Mouse (Mus musculus): ENCODE data around the gene Fgf10. TPM values are rescaled to one million over a fixed set of nuclear protein-coding genes. Genes with fewer than 3 reads are reported as not detected.

The Fgf10 gene
- polyA plus RNA-seq, 1 experiment from 2014 or later: 1.3 TPM

DNA sequence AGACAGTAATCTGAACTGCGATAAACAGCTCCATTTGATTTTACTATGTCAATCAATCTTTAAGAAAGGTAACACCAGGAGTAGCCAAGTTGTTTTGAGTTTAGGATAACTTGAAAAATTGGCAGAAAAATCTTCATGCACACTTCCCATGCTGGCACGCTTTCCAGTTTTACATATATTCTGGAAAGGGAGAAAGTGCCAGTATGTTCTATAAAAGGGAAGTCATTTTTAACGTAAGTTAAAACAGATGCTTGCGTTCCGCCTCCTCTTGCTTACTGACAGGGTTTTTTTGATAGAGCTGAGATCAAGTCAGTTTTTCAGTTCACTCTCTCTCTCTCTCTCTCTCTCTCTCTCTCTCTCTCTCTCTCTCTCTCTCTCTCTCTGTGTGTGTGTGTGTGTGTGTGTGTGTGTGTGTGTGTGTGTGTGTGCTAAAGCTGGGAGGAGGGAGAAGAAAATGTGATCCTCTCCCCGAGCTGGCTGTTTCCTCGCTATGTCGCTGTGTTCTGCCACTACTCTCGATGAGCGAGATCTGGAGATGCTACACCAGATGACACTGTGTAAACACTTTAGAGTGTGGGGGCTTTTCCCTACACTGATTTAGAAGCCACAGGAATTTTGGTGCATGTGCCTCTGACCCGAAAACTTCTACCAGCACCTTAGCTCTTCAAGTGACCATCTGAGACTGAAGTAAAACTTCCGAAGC lies 62.4 kb downstream of the Fgf10 start:
- Histone ChIP-seq H3K27ac (replicated peaks) (no peak overlapping the region), H3K36me3 (no peaks in the 10 kb centered on the region), H3K4me2 (no peak overlapping the region), H3K9me3 (no peaks in the 10 kb centered on the region), H3K27me3 (no peaks in the 10 kb centered on the region), H3K9ac (no peak overlapping the region), H3K4me3 (no peak overlapping the region), H3K4me1 (replicated peaks) (no peaks in the 10 kb centered on the region)
- WGBS: 85% methylated on average over 12 of the region's 12 CpGs
- no peak for ATAC-seq (ENCODE audit: low read depth)

DNA sequence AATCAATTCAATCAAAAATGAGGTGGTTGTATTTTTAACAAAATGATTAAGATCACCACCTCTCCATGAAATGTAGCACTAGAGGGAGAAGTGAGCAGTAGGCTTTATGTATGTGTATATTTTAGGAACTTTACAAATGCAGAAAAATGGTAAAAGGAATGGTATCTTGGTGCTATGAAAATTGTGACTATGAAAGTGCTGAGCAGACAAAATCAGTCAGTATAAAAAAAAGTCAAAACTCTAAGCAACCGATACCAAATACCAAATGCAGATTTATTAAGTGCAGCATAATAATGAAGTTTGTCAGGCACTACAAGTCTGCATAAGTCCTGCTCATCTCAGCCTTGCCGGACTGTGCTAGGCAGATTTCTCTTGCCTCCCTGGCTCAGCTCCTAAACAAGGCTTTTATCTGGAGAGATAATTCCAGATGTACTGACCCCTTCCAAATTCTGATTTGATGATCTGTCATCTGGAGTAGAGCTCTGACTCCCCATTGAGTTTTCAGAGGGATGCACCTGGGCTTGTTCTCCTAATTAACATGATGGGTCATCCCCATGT lies 70.3 kb downstream of the Fgf10 start:
- Histone ChIP-seq H3K4me1 (replicated peaks) (no peaks in the 10 kb centered on the region), H3K27ac (replicated peaks) (no peak overlapping the region), H3K9ac (no peak overlapping the region), H3K4me2 (no peak overlapping the region), H3K9me3 (no peaks in the 10 kb centered on the region), H3K27me3 (no peaks in the 10 kb centered on the region), H3K4me3 (no peak overlapping the region), H3K36me3 (no peaks in the 10 kb centered on the region)
- WGBS: 87% methylated on average over 2 of the region's 2 CpGs
- no peak for ATAC-seq (ENCODE audit: low read depth)

DNA sequence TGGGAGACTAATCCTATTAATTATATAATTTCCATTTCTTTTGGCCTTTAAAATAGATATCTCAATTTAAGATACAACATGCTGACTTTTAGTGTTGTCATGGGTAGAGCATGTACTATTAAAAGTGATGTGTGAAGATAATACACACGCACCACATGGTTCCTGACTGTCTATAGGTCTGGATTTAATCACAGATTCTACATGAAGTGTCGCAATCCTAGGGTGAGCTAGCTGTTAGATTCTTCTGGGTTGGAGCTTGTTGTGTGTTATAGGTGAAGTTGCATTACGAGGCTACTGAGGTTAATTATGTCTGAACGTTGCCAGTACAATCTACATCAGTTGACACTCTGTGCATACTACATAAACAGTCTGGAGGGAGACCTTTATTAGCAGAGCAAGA lies 73.2 kb downstream of the Fgf10 start:
- Histone ChIP-seq H3K4me1 (replicated peaks) (no peaks in the 10 kb centered on the region), H3K4me2 (no peak overlapping the region), H3K9me3 (no peaks in the 10 kb centered on the region), H3K27me3 (no peaks in the 10 kb centered on the region), H3K36me3 (no peaks in the 10 kb centered on the region), H3K9ac (no peak overlapping the region), H3K27ac (replicated peaks) (no peak overlapping the region), H3K4me3 (no peak overlapping the region)
- WGBS: 84% methylated on average over 4 of the region's 4 CpGs
- ATAC-seq (ENCODE audit: low read depth): no peak

DNA sequence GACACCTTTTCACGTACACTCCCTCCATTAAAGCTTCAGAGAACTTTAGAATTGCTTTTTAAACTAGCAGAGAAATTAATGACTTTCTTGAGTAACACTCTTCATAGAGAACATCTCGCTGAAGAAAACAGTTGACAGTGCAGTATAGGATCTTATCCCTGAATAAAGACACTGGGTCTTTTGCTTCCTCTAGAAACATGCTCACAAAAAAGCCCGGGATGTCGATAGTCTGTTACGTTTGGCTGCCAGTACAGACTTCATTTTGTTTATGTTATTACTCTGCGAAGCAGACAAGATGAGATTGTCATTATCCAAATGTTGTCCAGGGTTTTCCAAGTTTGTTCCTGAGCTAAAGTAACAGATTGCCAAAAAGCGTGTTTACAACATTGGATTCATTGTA lies 75.2 kb downstream of the Fgf10 start:
- WGBS: 92% methylated on average over 7 of the region's 7 CpGs
- ATAC-seq (ENCODE audit: low read depth): no peak
- Histone ChIP-seq H3K27ac (replicated peaks) (no peak overlapping the region), H3K36me3 (no peaks in the 10 kb centered on the region), H3K4me1 (replicated peaks) (no peaks in the 10 kb centered on the region), H3K9me3 (no peaks in the 10 kb centered on the region), H3K4me2 (no peak overlapping the region), H3K9ac (no peak overlapping the region), H3K4me3 (no peak overlapping the region), H3K27me3 (no peaks in the 10 kb centered on the region)

DNA sequence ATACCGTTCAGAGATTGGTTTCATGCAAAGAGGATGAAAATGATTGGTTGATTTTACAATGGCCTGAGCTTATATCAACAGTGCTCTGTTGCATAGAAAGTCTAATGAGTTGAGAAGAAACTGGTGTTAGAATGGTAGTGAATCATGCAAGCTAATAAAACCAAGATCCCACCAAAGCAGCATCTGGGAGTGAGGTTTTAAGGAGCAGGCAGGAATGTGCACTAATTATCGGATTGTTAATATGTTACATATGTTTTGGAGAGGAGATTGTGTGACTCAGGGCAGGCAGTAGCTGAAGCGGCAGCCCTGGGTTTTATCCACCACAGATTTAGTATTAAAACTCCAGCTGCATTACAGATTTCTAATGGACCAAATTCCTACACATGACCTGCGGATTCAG lies 76.8 kb downstream of the Fgf10 start:
- Histone ChIP-seq H3K27ac (replicated peaks) (no peak overlapping the region), H3K36me3 (no peaks in the 10 kb centered on the region), H3K4me3 (no peak overlapping the region), H3K9me3 (no peaks in the 10 kb centered on the region), H3K4me1 (replicated peaks) (no peaks in the 10 kb centered on the region), H3K4me2 (no peak overlapping the region), H3K27me3 (no peaks in the 10 kb centered on the region), H3K9ac (no peak overlapping the region)
- ATAC-seq (ENCODE audit: low read depth): no peak
- WGBS: 81% methylated on average over 4 of the region's 4 CpGs

DNA sequence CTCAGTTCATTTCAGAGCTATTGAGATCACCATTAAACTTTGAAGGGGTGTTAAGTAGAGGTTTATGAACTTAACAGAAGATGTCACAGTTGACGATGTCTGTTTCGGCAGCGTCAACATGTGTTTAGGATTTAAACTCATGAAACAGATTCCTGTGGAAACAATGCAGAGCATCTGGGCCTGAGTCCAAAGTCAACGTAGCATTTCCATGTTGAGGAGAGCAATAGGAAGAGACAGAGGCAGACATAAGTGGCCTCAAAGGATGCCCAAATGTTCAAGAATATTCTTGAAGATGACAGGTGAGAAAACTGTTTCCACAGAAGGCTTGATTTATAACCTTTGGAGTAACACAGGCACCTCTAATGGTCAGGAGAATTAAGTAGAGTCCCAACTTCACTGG lies 84.4 kb downstream of the Fgf10 start:
- no peaks in the 10 kb centered on the region for H3K4me1 ChIP-seq (replicated peaks)
- no peaks in the 10 kb centered on the region for H3K36me3 ChIP-seq
- no peaks in the 10 kb centered on the region for H3K9me3 ChIP-seq
- H3K9ac ChIP-seq: no peak overlapping the region
- H3K4me3 ChIP-seq: no peak overlapping the region
- 90% methylated on average over 4 of the region's 4 CpGs for WGBS
- H3K27me3 ChIP-seq: no peaks in the 10 kb centered on the region
- H3K27ac ChIP-seq (replicated peaks): no peak overlapping the region
- no peak for ATAC-seq (ENCODE audit: low read depth)
- no peak overlapping the region for H3K4me2 ChIP-seq

DNA sequence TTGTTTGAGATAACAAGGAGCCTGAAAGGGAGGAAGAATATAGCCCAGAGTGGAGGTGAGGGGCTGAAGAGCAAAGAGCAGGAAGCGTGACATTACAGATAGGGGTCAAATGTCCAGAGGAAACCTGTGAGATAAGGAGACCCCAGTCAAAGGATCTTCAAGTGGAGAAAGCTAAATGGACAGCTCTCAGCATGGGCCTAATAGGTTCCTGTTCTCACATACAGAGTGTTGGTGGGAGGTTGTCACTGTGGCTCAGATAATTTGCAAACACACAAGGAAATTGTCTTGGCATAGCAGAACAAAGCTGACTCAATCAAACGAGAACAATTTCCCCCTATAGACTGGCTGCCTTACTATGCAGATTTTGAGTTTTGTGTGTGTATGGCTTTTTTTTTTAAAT lies 89.4 kb downstream of the Fgf10 start:
- no peaks in the 10 kb centered on the region for H3K9me3 ChIP-seq
- 13% methylated on average over 2 of the region's 2 CpGs for WGBS

DNA sequence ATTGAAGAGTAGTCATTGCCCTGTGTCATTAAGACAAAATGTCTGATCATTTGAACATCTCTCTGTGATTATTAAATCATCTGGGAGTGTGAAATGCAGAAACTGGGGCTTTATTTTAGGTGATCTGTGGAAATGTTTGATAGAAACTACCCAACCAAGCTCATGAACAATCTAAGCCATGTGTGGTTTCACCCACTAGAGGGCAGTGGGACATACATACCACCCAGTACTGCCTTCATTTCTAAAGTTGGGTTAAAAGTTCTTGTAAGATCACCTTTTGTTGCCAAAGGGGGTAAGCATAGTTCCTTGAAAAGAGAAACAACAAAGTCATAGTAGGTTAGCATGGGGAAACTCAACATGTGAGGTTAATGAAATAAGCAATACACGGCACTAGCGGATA lies 93.4 kb downstream of the Fgf10 start:
- Histone ChIP-seq H3K4me1 (replicated peaks) (no peaks in the 10 kb centered on the region), H3K4me3 (no peak overlapping the region), H3K9me3 (no peaks in the 10 kb centered on the region), H3K27ac (replicated peaks) (no peak overlapping the region), H3K4me2 (no peak overlapping the region), H3K36me3 (no peaks in the 10 kb centered on the region), H3K9ac (no peak overlapping the region), H3K27me3 (no peaks in the 10 kb centered on the region)
- 95% methylated on average over 2 of the region's 2 CpGs for WGBS
- no peak for ATAC-seq (ENCODE audit: low read depth)

More for the DNA sequence above, 89.4 kb downstream of the Fgf10 start:
- Histone ChIP-seq H3K4me3 (no peak overlapping the region), H3K36me3 (no peaks in the 10 kb centered on the region), H3K27me3 (no peaks in the 10 kb centered on the region), H3K4me1 (replicated peaks) (no peaks in the 10 kb centered on the region), H3K4me2 (no peak overlapping the region), H3K9ac (no peak overlapping the region), H3K27ac (replicated peaks) (no peak overlapping the region)
- ATAC-seq (ENCODE audit: low read depth): no peak

DNA sequence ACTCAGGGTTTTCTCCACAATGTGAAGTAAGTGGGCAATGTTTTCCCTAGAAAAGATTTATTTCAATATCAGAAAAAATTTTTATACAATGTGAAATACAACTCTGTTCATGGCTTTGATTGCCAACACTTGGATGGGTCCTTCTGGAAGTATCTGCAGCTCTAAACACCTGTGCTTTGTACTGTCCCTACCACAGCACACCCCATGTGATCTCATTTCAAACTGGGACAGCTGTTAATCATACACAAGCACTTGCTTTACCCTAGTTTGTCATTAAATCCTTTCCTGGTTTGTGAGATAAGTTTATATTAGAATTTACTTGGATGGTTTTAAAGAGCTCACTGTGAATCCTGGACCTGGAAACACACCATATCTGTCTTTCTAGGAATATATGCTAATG lies 102.6 kb downstream of the Fgf10 start:
- H3K4me2 ChIP-seq: no peak overlapping the region
- H3K9ac ChIP-seq: no peak overlapping the region
- no peaks in the 10 kb centered on the region for H3K36me3 ChIP-seq
- H3K27me3 ChIP-seq: no peaks in the 10 kb centered on the region
- H3K4me1 ChIP-seq (replicated peaks): no peaks in the 10 kb centered on the region
- no peaks in the 10 kb centered on the region for H3K9me3 ChIP-seq
- H3K4me3 ChIP-seq: no peak overlapping the region
- ATAC-seq (ENCODE audit: low read depth): no peak
- no peak overlapping the region for H3K27ac ChIP-seq (replicated peaks)

DNA sequence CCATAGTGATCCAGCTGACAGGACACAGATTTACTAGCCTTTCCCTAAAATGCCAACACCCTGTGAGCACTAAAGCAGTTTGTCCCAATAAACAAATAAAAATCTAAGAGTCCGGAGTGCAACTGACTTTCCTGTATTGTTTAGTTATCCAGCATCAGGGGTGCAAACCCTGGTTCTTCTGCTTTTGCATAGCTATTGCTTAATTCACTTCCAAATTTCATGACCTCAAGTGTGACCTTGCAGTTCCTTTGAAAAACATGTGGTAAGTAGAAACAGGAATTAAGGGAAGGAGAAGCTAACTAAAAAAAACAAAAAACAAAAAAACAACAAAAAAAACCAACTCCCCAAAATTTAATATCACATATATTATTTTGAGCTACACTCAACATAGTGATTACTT lies 105.6 kb downstream of the Fgf10 start:
- H3K4me2 ChIP-seq: no peak overlapping the region
- ATAC-seq (ENCODE audit: low read depth): no peak
- H3K9ac ChIP-seq: no peak overlapping the region
- H3K4me3 ChIP-seq: no peak overlapping the region
- no peaks in the 10 kb centered on the region for H3K9me3 ChIP-seq
- H3K27me3 ChIP-seq: no peaks in the 10 kb centered on the region
- H3K4me1 ChIP-seq (replicated peaks): no peaks in the 10 kb centered on the region
- WGBS: 16% methylated on average over 1 of the region's 1 CpGs
- no peak overlapping the region for H3K27ac ChIP-seq (replicated peaks)
- no peaks in the 10 kb centered on the region for H3K36me3 ChIP-seq

DNA sequence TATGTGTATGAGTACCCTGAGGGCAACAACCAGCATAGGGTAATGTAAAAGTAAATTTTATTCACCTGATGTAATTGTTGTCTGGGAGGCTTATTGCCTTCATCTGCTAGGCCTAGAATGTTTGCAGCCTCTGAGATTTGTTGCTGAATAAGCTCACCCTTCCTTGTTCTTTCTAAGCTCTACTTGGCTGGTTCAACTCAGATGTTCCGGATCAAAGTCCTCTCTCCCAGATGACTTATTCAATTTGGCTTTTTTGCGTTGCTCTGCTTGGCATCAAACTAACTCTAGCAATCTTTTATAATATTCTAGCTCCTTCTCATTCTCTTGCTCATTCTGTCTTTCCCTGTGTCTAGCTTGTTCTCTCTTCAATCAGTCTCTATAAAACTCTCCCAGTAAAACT lies 109.6 kb downstream of the Fgf10 start:
- no peaks in the 10 kb centered on the region for H3K4me1 ChIP-seq (replicated peaks)
- no peaks in the 10 kb centered on the region for H3K9me3 ChIP-seq
- WGBS: 85% methylated on average over 2 of the region's 2 CpGs
- H3K4me2 ChIP-seq: no peak overlapping the region
- H3K9ac ChIP-seq: no peak overlapping the region
- H3K27ac ChIP-seq (replicated peaks): no peak overlapping the region
- H3K4me3 ChIP-seq: no peak overlapping the region
- no peaks in the 10 kb centered on the region for H3K27me3 ChIP-seq
- ATAC-seq (ENCODE audit: low read depth): no peak
- no peaks in the 10 kb centered on the region for H3K36me3 ChIP-seq

DNA sequence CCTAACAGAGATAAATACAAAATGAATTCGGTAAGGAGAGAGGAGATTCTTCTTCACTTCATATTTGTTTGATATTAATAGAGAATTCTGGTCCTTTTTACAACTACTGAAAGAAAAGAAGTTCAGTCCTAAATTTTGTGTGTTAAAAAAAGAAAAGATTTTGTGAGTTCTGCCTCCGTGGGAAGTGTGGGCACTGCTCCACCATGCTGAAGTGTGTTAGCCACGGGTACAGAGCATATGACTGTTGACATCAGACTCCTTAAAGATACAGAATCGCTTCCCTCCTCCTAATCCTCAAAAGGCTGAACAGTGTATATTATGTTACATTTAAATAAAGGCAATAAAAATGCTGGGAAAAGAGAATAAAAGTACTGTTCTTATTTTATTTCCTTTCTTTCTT lies 122.2 kb downstream of the Fgf10 start:
- Histone ChIP-seq H3K4me3 (no peak overlapping the region), H3K9ac (no peak overlapping the region), H3K4me2 (no peak overlapping the region), H3K4me1 (replicated peaks) (no peaks in the 10 kb centered on the region), H3K27me3 (no peaks in the 10 kb centered on the region), H3K9me3 (no peaks in the 10 kb centered on the region), H3K36me3 (no peaks in the 10 kb centered on the region), H3K27ac (replicated peaks) (no peak overlapping the region)
- no peak for ATAC-seq (ENCODE audit: low read depth)
- 71% methylated on average over 4 of the region's 4 CpGs for WGBS

DNA sequence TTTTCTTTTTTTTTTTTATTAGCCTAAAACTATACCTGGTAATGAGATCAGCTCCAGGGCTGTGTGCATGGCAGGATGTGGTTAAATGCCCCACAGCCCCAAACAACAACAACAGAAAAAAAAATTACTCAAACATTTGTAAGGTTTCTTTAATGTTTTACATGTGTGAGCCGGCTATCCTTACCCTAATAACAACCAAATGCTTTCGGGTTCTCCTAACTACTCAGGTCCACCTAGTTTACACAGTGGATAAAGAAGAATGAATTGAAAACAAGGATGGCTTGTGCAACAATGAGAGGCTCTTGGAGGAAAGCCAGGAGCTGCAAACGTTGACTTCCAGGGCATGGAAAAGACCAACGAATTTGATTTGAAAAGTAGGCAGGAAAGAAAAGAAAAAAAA lies 122.6 kb downstream of the Fgf10 start:
- H3K4me1 ChIP-seq (replicated peaks): no peaks in the 10 kb centered on the region
- no peak overlapping the region for H3K9ac ChIP-seq
- H3K4me2 ChIP-seq: no peak overlapping the region
- no peaks in the 10 kb centered on the region for H3K36me3 ChIP-seq
- 50% methylated on average over 4 of the region's 4 CpGs for WGBS
- no peaks in the 10 kb centered on the region for H3K27me3 ChIP-seq
- ATAC-seq (ENCODE audit: low read depth): no peak
- H3K9me3 ChIP-seq: no peaks in the 10 kb centered on the region
- H3K27ac ChIP-seq (replicated peaks): no peak overlapping the region
- no peak overlapping the region for H3K4me3 ChIP-seq
